Mouse (Mus musculus): ENCODE data around the gene Acbd5.

DNA sequence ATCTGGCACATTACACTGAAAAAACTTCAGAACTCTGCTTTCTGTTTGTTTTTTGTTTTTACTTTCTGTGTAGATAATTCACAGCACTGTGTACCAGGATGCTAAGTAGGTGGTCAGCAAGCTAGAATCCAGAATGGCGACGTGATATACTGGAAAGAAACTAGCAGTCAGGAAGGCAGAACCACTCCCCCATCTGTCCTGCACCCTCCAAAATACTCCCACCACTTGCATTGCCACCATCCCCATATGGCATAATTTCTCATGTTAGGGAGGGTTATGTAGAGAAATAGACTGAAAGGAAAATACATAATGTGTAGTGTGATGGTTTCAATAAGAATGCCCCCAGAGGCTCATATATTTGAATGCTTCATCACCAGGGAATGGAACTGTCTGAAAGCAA, 16.1 kb upstream of the Acbd5 start:
- no peak for TF ChIP-seq CTCF (IDR thresholded peaks at IDR 0.05; ENCODE audit: insufficient read depth, low read length)
- TF ChIP-seq POLR2A (IDR thresholded peaks at IDR 0.05; ENCODE audit: borderline replicate concordance, extremely low read depth, low read depth, low read length) = no peak
